Mouse (Mus musculus): ENCODE results near the gene Mfsd5.

Gene Mfsd5

GRCm38 (mm10) chr15:102239260-102239590 is 40.0 kb upstream of the Mfsd5 start:
- TF ChIP-seq CTCF (conservative IDR thresholded peaks at IDR 0.05; ENCODE audit: low read length) (peak; percentile 71), POU5F1 (IDR thresholded peaks at IDR 0.05; ENCODE audit: borderline replicate concordance, low read length) (no peak), NANOG (IDR thresholded peaks at IDR 0.05; ENCODE audit: borderline replicate concordance, low read length) (no peak)

GRCm38 (mm10) chr15:102239851-102240250 is 39.4 kb upstream of the Mfsd5 start:
- Histone ChIP-seq H3K36me3 (ENCODE audit: insufficient read depth, low read length) (peaks cover 71% of the 10 kb centered on the region), H3K4me3 (replicated peaks; ENCODE audit: low read length) (peak overlapping the region; percentile 94), H3K27me3 (ENCODE audit: insufficient read depth, low read length) (no peaks in the 10 kb centered on the region), H3K9me3 (ENCODE audit: low read length) (no peaks in the 10 kb centered on the region), H3K4me1 (replicated peaks; ENCODE audit: low read depth, low read length) (peaks cover 93% of the 10 kb centered on the region)
- no peak for TF ChIP-seq POU5F1 (IDR thresholded peaks at IDR 0.05; ENCODE audit: borderline replicate concordance, low read length)
- no peak for TF ChIP-seq NANOG (IDR thresholded peaks at IDR 0.05; ENCODE audit: borderline replicate concordance, low read length)

More at GRCm38 (mm10) chr15:102239260-102239590, 40.0 kb upstream of the Mfsd5 start:
- no peaks in the 10 kb centered on the region for H3K27me3 ChIP-seq (ENCODE audit: insufficient read depth, low read length)
- peaks cover 96% of the 10 kb centered on the region for H3K4me1 ChIP-seq (replicated peaks; ENCODE audit: low read depth, low read length)
- no peaks in the 10 kb centered on the region for H3K9me3 ChIP-seq (ENCODE audit: low read length)
- H3K4me3 ChIP-seq (replicated peaks; ENCODE audit: low read length), result peak overlapping the region; percentile 94
- H3K36me3 ChIP-seq (ENCODE audit: insufficient read depth, low read length), result peaks cover 77% of the 10 kb centered on the region

- Histone ChIP-seq H3K36me3 (ENCODE audit: insufficient read depth, low read length) (peaks cover 63% of the 10 kb centered on the region), H3K4me1 (replicated peaks; ENCODE audit: low read depth, low read length) (peaks cover 92% of the 10 kb centered on the region), H3K27me3 (ENCODE audit: insufficient read depth, low read length) (no peaks in the 10 kb centered on the region), H3K9me3 (ENCODE audit: low read length) (no peaks in the 10 kb centered on the region), H3K4me3 (replicated peaks; ENCODE audit: low read length) (peak overlapping the region; percentile 94)
- TF ChIP-seq POU5F1 (IDR thresholded peaks at IDR 0.05; ENCODE audit: borderline replicate concordance, low read length) (no peak), CTCF (conservative IDR thresholded peaks at IDR 0.05; ENCODE audit: low read length) (no peak), NANOG (IDR thresholded peaks at IDR 0.05; ENCODE audit: borderline replicate concordance, low read length) (no peak)
Observed at GRCm38 (mm10) chr15:102240607-102241006, 38.6 kb upstream of the Mfsd5 start.

GRCm38 (mm10) chr15:102242404-102243228 is 36.6 kb upstream of the Mfsd5 start:
- Histone ChIP-seq H3K4me3 (replicated peaks; ENCODE audit: low read length) (peak overlapping the region; percentile 94), H3K9me3 (ENCODE audit: low read length) (no peaks in the 10 kb centered on the region), H3K4me1 (replicated peaks; ENCODE audit: low read depth, low read length) (peaks cover 72% of the 10 kb centered on the region), H3K36me3 (ENCODE audit: insufficient read depth, low read length) (peaks cover 43% of the 10 kb centered on the region), H3K27me3 (ENCODE audit: insufficient read depth, low read length) (no peaks in the 10 kb centered on the region)
- TF ChIP-seq POU5F1 (IDR thresholded peaks at IDR 0.05; ENCODE audit: borderline replicate concordance, low read length) (no peak), CTCF (conservative IDR thresholded peaks at IDR 0.05; ENCODE audit: low read length) (no peak), NANOG (IDR thresholded peaks at IDR 0.05; ENCODE audit: borderline replicate concordance, low read length) (no peak)

GRCm38 (mm10) chr15:102243229-102244190 is 35.7 kb upstream of the Mfsd5 start:
- peaks cover 70% of the 10 kb centered on the region for H3K4me1 ChIP-seq (replicated peaks; ENCODE audit: low read depth, low read length)
- H3K36me3 ChIP-seq (ENCODE audit: insufficient read depth, low read length), result peaks cover 34% of the 10 kb centered on the region
- H3K27me3 ChIP-seq (ENCODE audit: insufficient read depth, low read length), result no peaks in the 10 kb centered on the region
- H3K9me3 ChIP-seq (ENCODE audit: low read length), result no peaks in the 10 kb centered on the region
- no peak for TF ChIP-seq CTCF (conservative IDR thresholded peaks at IDR 0.05; ENCODE audit: low read length)
- peak; percentile 93 for TF ChIP-seq POU5F1 (IDR thresholded peaks at IDR 0.05; ENCODE audit: borderline replicate concordance, low read length)
- TF ChIP-seq NANOG (IDR thresholded peaks at IDR 0.05; ENCODE audit: borderline replicate concordance, low read length), result peak; percentile 31; the same call in 1 of the 2 replicates
- peak overlapping the region; percentile 94 for H3K4me3 ChIP-seq (replicated peaks; ENCODE audit: low read length)

GRCm38 (mm10) chr15:102244306-102245191 is 34.7 kb upstream of the Mfsd5 start:
- H3K9me3 ChIP-seq (ENCODE audit: low read length), result no peaks in the 10 kb centered on the region

GRCm38 (mm10) chr15:102245461-102245881 is 33.8 kb upstream of the Mfsd5 start:
- Histone ChIP-seq H3K36me3 (ENCODE audit: insufficient read depth, low read length) (peaks cover 17% of the 10 kb centered on the region), H3K4me1 (replicated peaks; ENCODE audit: low read depth, low read length) (peaks cover 73% of the 10 kb centered on the region), H3K4me3 (replicated peaks; ENCODE audit: low read length) (peak overlapping the region; percentile 94), H3K9me3 (ENCODE audit: low read length) (no peaks in the 10 kb centered on the region), H3K27me3 (ENCODE audit: insufficient read depth, low read length) (no peaks in the 10 kb centered on the region)
- TF ChIP-seq NANOG (IDR thresholded peaks at IDR 0.05; ENCODE audit: borderline replicate concordance, low read length), result no peak
- TF ChIP-seq CTCF (conservative IDR thresholded peaks at IDR 0.05; ENCODE audit: low read length), result no peak
- no peak for TF ChIP-seq POU5F1 (IDR thresholded peaks at IDR 0.05; ENCODE audit: borderline replicate concordance, low read length)

More at GRCm38 (mm10) chr15:102244306-102245191, 34.7 kb upstream of the Mfsd5 start:
- TF ChIP-seq POU5F1 (IDR thresholded peaks at IDR 0.05; ENCODE audit: borderline replicate concordance, low read length) (no peak), CTCF (conservative IDR thresholded peaks at IDR 0.05; ENCODE audit: low read length) (no peak), NANOG (IDR thresholded peaks at IDR 0.05; ENCODE audit: borderline replicate concordance, low read length) (no peak)
- Histone ChIP-seq H3K27me3 (ENCODE audit: insufficient read depth, low read length) (no peaks in the 10 kb centered on the region), H3K36me3 (ENCODE audit: insufficient read depth, low read length) (peaks cover 24% of the 10 kb centered on the region), H3K4me1 (replicated peaks; ENCODE audit: low read depth, low read length) (peaks cover 70% of the 10 kb centered on the region), H3K4me3 (replicated peaks; ENCODE audit: low read length) (peak overlapping the region; percentile 94)

Data from E14TG2a.4 (cell line).